Mouse (Mus musculus) hindbrain, embryonic 12.5 days (tissue): ENCODE results near the gene Copa. TPM values are rescaled to one million over a fixed set of nuclear protein-coding genes. Genes with fewer than 3 reads are reported as not detected.

Experiments
- ATAC-seq: fragments of 200-750 bp; cut with Nextera tagmentation; 2 replicates; pipeline ENCODE4 v1.8.0; 2017; ENCODE audit warnings: moderate TSS enrichment; ENCODE audit not compliant: low FRiP score
- H3K27ac ChIP-seq: fragments of 300-500 bp; sonication (generic); 2 replicates; pipeline ENCODE4 v1.5.1; 2016; ENCODE audit warnings: mild to moderate bottlenecking
- H3K27me3 ChIP-seq: fragments of 300-500 bp; sonication (generic); 2 replicates; pipeline ENCODE4 v1.6.1; 2016; ENCODE audit warnings: mild to moderate bottlenecking
- H3K36me3 ChIP-seq: fragments of 300-500 bp; sonication (generic); 2 replicates; pipeline ENCODE4 v1.6.1; 2016; ENCODE audit warnings: mild to moderate bottlenecking
- H3K4me1 ChIP-seq: fragments of 300-500 bp; sonication (generic); 2 replicates; pipeline ENCODE4 v1.6.1; 2016
- H3K4me2 ChIP-seq: fragments of 300-500 bp; sonication (generic); replicated peaks from 2 replicates; pipeline ENCODE4 v1.6.1; 2016; ENCODE audit warnings: mild to moderate bottlenecking
- H3K4me3 ChIP-seq: fragments of 300-500 bp; sonication (generic); 2 replicates; pipeline ENCODE4 v1.5.1; 2016; ENCODE audit warnings: mild to moderate bottlenecking
- H3K9ac ChIP-seq: fragments of 300-500 bp; sonication (generic); 2 replicates; pipeline ENCODE4 v1.6.1; 2016; ENCODE audit warnings: mild to moderate bottlenecking, moderate library complexity
- H3K9me3 ChIP-seq: fragments of 300-500 bp; sonication (generic); replicated peaks from 2 replicates; pipeline ENCODE4 v1.6.1; 2016; ENCODE audit warnings: mild to moderate bottlenecking
- WGBS: fragments of 180-500 bp; shearing (Covaris S2); methylation state at CpG from one replicate; pipeline ENCODE4 v1.1.7; 2016; 5-methylcytosine and 5-hydroxymethylcytosine counted together
- polyA plus RNA-seq: library from polyadenylated mRNA; unstranded; fragments of >200 nt; fragmentation: Nextera tagmentation; extraction: Ambion mirVana; gene quantifications from 2 replicates; pipeline ENCODE4 v1.2.1, GENCODE M21; 2016

Copa gene
- polyA plus RNA-seq, 1 experiment from 2014 or later = 233 TPM

GRCm38 (mm10) chr1:172060659-172061058 is 21.7 kb upstream of the Copa start:
- peaks cover 66% of the 10 kb centered on the region for H3K4me1 ChIP-seq

GRCm38 (mm10) chr1:172061217-172061616 is 21.1 kb upstream of the Copa start:
- Histone ChIP-seq H3K9me3 (no peaks in the 10 kb centered on the region), H3K27ac (peak overlapping the region; percentile 91), H3K9ac (0 out of 2 replicates have a peak overlapping the region, but pooled peaks have one; percentile 4), H3K4me3 (no peak overlapping the region), H3K27me3 (no peaks in the 10 kb centered on the region), H3K36me3 (peaks cover 18% of the 10 kb centered on the region), H3K4me1 (peaks cover 64% of the 10 kb centered on the region), H3K4me2 (peak overlapping the region; percentile 19; the same call in 1 of the 2 replicates)
- peak; percentile 55 for ATAC-seq
- WGBS = 23% methylated on average over 8 of the region's 8 CpGs

More at GRCm38 (mm10) chr1:172060659-172061058, 21.7 kb upstream of the Copa start:
- WGBS = 27% methylated on average over 4 of the region's 4 CpGs
- peak overlapping the region; percentile 19; the same call in 1 of the 2 replicates for H3K4me2 ChIP-seq
- peak; percentile 35 for ATAC-seq
- H3K4me3 ChIP-seq = no peak overlapping the region
- peaks cover 15% of the 10 kb centered on the region for H3K36me3 ChIP-seq
- H3K27ac ChIP-seq = peak overlapping the region; percentile 91
- H3K27me3 ChIP-seq = no peaks in the 10 kb centered on the region
- H3K9me3 ChIP-seq = no peaks in the 10 kb centered on the region
- H3K9ac ChIP-seq = 0 out of 2 replicates have a peak overlapping the region, but pooled peaks have one; percentile 4

GRCm38 (mm10) chr1:172062101-172062500 is 20.2 kb upstream of the Copa start:
- H3K4me2 ChIP-seq = no peak overlapping the region
- H3K4me3 ChIP-seq = no peak overlapping the region
- H3K27me3 ChIP-seq = no peaks in the 10 kb centered on the region
- 85% methylated on average over 2 of the region's 2 CpGs for WGBS
- H3K27ac ChIP-seq = peak overlapping the region; percentile 91; the same call in 1 of the 2 replicates
- H3K9ac ChIP-seq = no peak overlapping the region
- H3K9me3 ChIP-seq = no peaks in the 10 kb centered on the region
- peaks cover 59% of the 10 kb centered on the region for H3K4me1 ChIP-seq
- no peak for ATAC-seq
- H3K36me3 ChIP-seq = peaks cover 27% of the 10 kb centered on the region

GRCm38 (mm10) chr1:172063291-172064023 is 18.9 kb upstream of the Copa start:
- Histone ChIP-seq H3K9me3 (no peaks in the 10 kb centered on the region), H3K36me3 (peaks cover 41% of the 10 kb centered on the region), H3K27ac (peak overlapping the region; percentile 1; the same call in 1 of the 2 replicates), H3K4me2 (no peak overlapping the region), H3K9ac (no peak overlapping the region), H3K27me3 (no peaks in the 10 kb centered on the region), H3K4me1 (peaks cover 46% of the 10 kb centered on the region), H3K4me3 (no peak overlapping the region)
- ATAC-seq = no peak
- 55% methylated on average over 4 of the region's 4 CpGs for WGBS

GRCm38 (mm10) chr1:172064613-172065141 is 17.7 kb upstream of the Copa start:
- H3K4me3 ChIP-seq = no peak overlapping the region
- peak overlapping the region; percentile 69 for H3K27ac ChIP-seq
- peaks cover 53% of the 10 kb centered on the region for H3K36me3 ChIP-seq
- H3K9ac ChIP-seq = no peak overlapping the region; the same call in 1 of the 2 replicates
- H3K27me3 ChIP-seq = no peaks in the 10 kb centered on the region
- H3K4me1 ChIP-seq = peaks cover 34% of the 10 kb centered on the region
- peak; percentile 52; the same call in 1 of the 2 replicates for ATAC-seq
- no peak overlapping the region for H3K4me2 ChIP-seq
- H3K9me3 ChIP-seq = no peaks in the 10 kb centered on the region
- 51% methylated on average over 13 of the region's 13 CpGs for WGBS

- WGBS = 79% methylated on average over 6 of the region's 6 CpGs
- no peak for ATAC-seq
- Histone ChIP-seq H3K27me3 (no peaks in the 10 kb centered on the region), H3K4me3 (no peak overlapping the region), H3K36me3 (peaks cover 98% of the 10 kb centered on the region), H3K4me2 (no peak overlapping the region), H3K9ac (no peak overlapping the region), H3K27ac (no peak overlapping the region), H3K4me1 (peaks cover under 1% of the 10 kb centered on the region), H3K9me3 (no peaks in the 10 kb centered on the region)
Measured at GRCm38 (mm10) chr1:172070227-172070626, 12.1 kb upstream of the Copa start.

GRCm38 (mm10) chr1:172071556-172071955 is 10.8 kb upstream of the Copa start:
- Histone ChIP-seq H3K4me2 (no peak overlapping the region), H3K4me1 (no peaks in the 10 kb centered on the region; the same call in 1 of the 2 replicates), H3K27me3 (no peaks in the 10 kb centered on the region), H3K9ac (no peak overlapping the region), H3K27ac (peak overlapping the region; percentile 32; the same call in 1 of the 2 replicates), H3K9me3 (no peaks in the 10 kb centered on the region), H3K4me3 (no peak overlapping the region), H3K36me3 (peaks cover 99% of the 10 kb centered on the region)
- 49% methylated on average over 4 of the region's 4 CpGs for WGBS
- ATAC-seq = peak; percentile 32; the same call in 1 of the 2 replicates

- 92% methylated on average over 7 of the region's 7 CpGs for WGBS
- Histone ChIP-seq H3K4me2 (no peak overlapping the region), H3K4me1 (no peaks in the 10 kb centered on the region; the same call in 1 of the 2 replicates), H3K9ac (no peak overlapping the region), H3K36me3 (peaks cover 96% of the 10 kb centered on the region), H3K9me3 (no peaks in the 10 kb centered on the region), H3K4me3 (no peak overlapping the region), H3K27ac (no peak overlapping the region), H3K27me3 (no peaks in the 10 kb centered on the region)
- ATAC-seq = no peak
Measured at GRCm38 (mm10) chr1:172072604-172073003, 9.7 kb upstream of the Copa start.

- no peak for ATAC-seq
- Histone ChIP-seq H3K9me3 (no peaks in the 10 kb centered on the region), H3K9ac (no peak overlapping the region), H3K4me2 (no peak overlapping the region), H3K4me1 (peaks cover 7% of the 10 kb centered on the region), H3K4me3 (no peak overlapping the region), H3K27ac (no peak overlapping the region), H3K36me3 (peaks cover 65% of the 10 kb centered on the region), H3K27me3 (no peaks in the 10 kb centered on the region)
- WGBS = 77% methylated on average over 5 of the region's 5 CpGs
Measured at GRCm38 (mm10) chr1:172077981-172078380, 4.3 kb upstream of the Copa start.

- peak overlapping the region; percentile 62 for H3K4me3 ChIP-seq
- no peaks in the 10 kb centered on the region for H3K9me3 ChIP-seq
- H3K4me2 ChIP-seq = peak overlapping the region; percentile 82
- peak; percentile 87 for ATAC-seq
- peak overlapping the region; percentile 81 for H3K27ac ChIP-seq
- H3K9ac ChIP-seq = peak overlapping the region; percentile 73
- 3% methylated on average over 24 of the region's 24 CpGs for WGBS
- peaks cover 20% of the 10 kb centered on the region for H3K4me1 ChIP-seq
- H3K27me3 ChIP-seq = no peaks in the 10 kb centered on the region
- H3K36me3 ChIP-seq = peaks cover 21% of the 10 kb centered on the region
Measured at GRCm38 (mm10) chr1:172082899-172083445, 643 bp downstream of the Copa start.

- Histone ChIP-seq H3K27me3 (no peaks in the 10 kb centered on the region), H3K9ac (no peak overlapping the region), H3K27ac (no peak overlapping the region), H3K4me1 (no peaks in the 10 kb centered on the region), H3K4me2 (no peak overlapping the region), H3K36me3 (peaks cover 75% of the 10 kb centered on the region), H3K4me3 (no peak overlapping the region), H3K9me3 (no peaks in the 10 kb centered on the region)
- no peak for ATAC-seq
- 69% methylated on average over 3 of the region's 3 CpGs for WGBS
Measured at GRCm38 (mm10) chr1:172093522-172093921, 11.2 kb downstream of the Copa start.

GRCm38 (mm10) chr1:172094295-172094694 is 12.0 kb downstream of the Copa start:
- Histone ChIP-seq H3K27ac (no peak overlapping the region), H3K4me2 (no peak overlapping the region), H3K4me3 (no peak overlapping the region), H3K9ac (no peak overlapping the region), H3K4me1 (no peaks in the 10 kb centered on the region), H3K9me3 (no peaks in the 10 kb centered on the region), H3K27me3 (no peaks in the 10 kb centered on the region), H3K36me3 (peaks cover 69% of the 10 kb centered on the region)
- ATAC-seq = no peak
